ENCODE assay signal across 19 mouse cellular contexts in genomic region chr19:24393920-24394319, GRCm38 (mm10).
DNase-seq lines count a peak whose midpoint lies in the region; ATAC-seq lines count a peak whose summit lies in the region.
"Had no signal": no experiment of that assay in that cellular context is flagged by ENCODE, and none has a peak within 500 bp of the region (broad histone marks: within the 10 kb centered on the region; RNA-seq: fewer than 3 reads in every experiment).

No protein-coding gene starts in this region.

- H3K36me3 ChIP-seq in intestine, embryonic 15.5 days, result no peaks in the 10 kb centered on the region
- H3K36me3 ChIP-seq: embryonic facial prominence, embryonic 10.5 days; hindbrain, embryonic 13.5 days had no signal

- H3K27me3 ChIP-seq in intestine, embryonic 15.5 days (replicated peaks), result no peaks in the 10 kb centered on the region
- H3K27me3 ChIP-seq: forebrain, embryonic 13.5 days; hindbrain, embryonic 13.5 days had no signal

- H3K27ac ChIP-seq in intestine, embryonic 15.5 days, result no peak overlapping the region
- H3K27ac ChIP-seq: embryonic facial prominence, embryonic 10.5 days; forebrain, embryonic 13.5 days; heart, embryonic 10.5 days; hindbrain, embryonic 13.5 days; hindbrain, postnatal 0 days had no signal

- no peak overlapping the region for H3K9ac ChIP-seq in intestine, embryonic 15.5 days
- H3K9ac ChIP-seq: forebrain, embryonic 13.5 days; forebrain, postnatal 0 days; hindbrain, embryonic 13.5 days had no signal

- H3K4me2 ChIP-seq in intestine, embryonic 15.5 days (replicated peaks), result no peak overlapping the region
- H3K4me2 ChIP-seq: forebrain, embryonic 13.5 days; hindbrain, embryonic 13.5 days had no signal

- WGBS in intestine, embryonic 15.5 days, result 70% methylated on average over 2 of the region's 2 CpGs

- no peak overlapping the region for H3K4me3 ChIP-seq in intestine, embryonic 15.5 days (replicated peaks)
- H3K4me3 ChIP-seq: embryonic facial prominence, embryonic 10.5 days; forebrain, embryonic 13.5 days; heart, embryonic 10.5 days; hindbrain, embryonic 13.5 days had no signal

- no peaks in the 10 kb centered on the region for H3K9me3 ChIP-seq in intestine, embryonic 15.5 days
- H3K9me3 ChIP-seq: embryonic facial prominence, embryonic 10.5 days; forebrain, embryonic 13.5 days; heart, embryonic 10.5 days; hindbrain, embryonic 13.5 days had no signal

- no peaks in the 10 kb centered on the region for H3K4me1 ChIP-seq in intestine, embryonic 15.5 days (replicated peaks)
- H3K4me1 ChIP-seq: heart, embryonic 10.5 days had no signal

- no peak for DNase-seq in cerebellum, postnatal 4 days (ENCODE audit: low spot score in 2 of 2)
- peak; percentile 63 to 77 for DNase-seq in cerebellum, adult 18-20 months
- DNase-seq in cerebellum, adult 9-11 months, result peak; percentile 49
- no peak for DNase-seq in right cerebral cortex, postnatal 14 days
- no peak for DNase-seq in lung, postnatal 25 days (ENCODE audit: low spot score)
- DNase-seq: adrenal gland, postnatal 14 days; forebrain, postnatal 0 days; gastrocnemius, postnatal 14 days; heart, adult 11 months; heart, postnatal 10 days; heart, postnatal 4 days; kidney, adult 18-20 months had no signal

- ATAC-seq in cerebellum, adult (ENCODE audit: insufficient number of reproducible peaks, low FRiP score, low TSS enrichment), result peak; percentile 64; the same call in 1 of the 2 replicates
- ATAC-seq in intestine, embryonic 15.5 days, result no peak
- ATAC-seq: forebrain, embryonic 13.5 days; forebrain, postnatal 0 days; hindbrain, postnatal 0 days had no signal

Comparison
In these comparisons a context has a peak if more than half of its experiments do, and no peak if none do; other contexts are left out.
1. DNase-seq: peak in cerebellum, adult 18-20 months (2 of 2) and cerebellum, adult 9-11 months (single experiment); none in cerebellum, postnatal 4 days (0 of 2), right cerebral cortex, postnatal 14 days (single experiment) and lung, postnatal 25 days (single experiment).